Mouse (Mus musculus) regulatory T cell (primary cell): ENCODE data around the gene Lmtk3.

Experiments used
- in situ Hi-C: fragments of 300-600 bp; cut with MboI, MseI; formaldehyde crosslinking; loops from one replicate; pipeline ENCODE4 v1.15.1; 2025; ENCODE audit warnings: high pct_unique_total_duplicates

Gene Lmtk3

GRCm38 (mm10) chr7:45809276-45810075 is 25.9 kb downstream of the Lmtk3 start:
- in situ Hi-C loops, result loop anchor here (5.0 to 10.0 kb wide), 3 partner anchors 77 to 375 kb away; partner anchors contain the start of genes Gys1 and Ruvbl2

- in situ Hi-C loops, result loop anchor here (10.0 kb wide), 1 partner anchor 378 kb away; the partner anchor contains the start of genes Gys1 and Ruvbl2
These were observed 29.4 kb downstream of the Lmtk3 start for GRCm38 (mm10) chr7:45812921-45813320.

GRCm38 (mm10) chr7:45813787-45814779 is 30.5 kb downstream of the Lmtk3 start, which contains the start of gene Cyth2:
Cyth2 (minus strand) TSS chr7:45814581.
- in situ Hi-C loops, result loop anchor here (10.0 kb wide), 1 partner anchor 379 kb away; the partner anchor contains the start of genes Gys1 and Ruvbl2

- in situ Hi-C loops, result loop anchor here (10.0 kb wide), 1 partner anchor 380 kb away; the partner anchor contains the start of genes Gys1 and Ruvbl2
These were observed 31.3 kb downstream of the Lmtk3 start for GRCm38 (mm10) chr7:45814841-45815240.

- in situ Hi-C loops, result loop anchor here (10.0 kb wide), 1 partner anchor 381 kb away; the partner anchor contains the start of genes Gys1 and Ruvbl2
These were observed 31.9 kb downstream of the Lmtk3 start for GRCm38 (mm10) chr7:45815323-45815983.

GRCm38 (mm10) chr7:45815984-45816351 is 32.4 kb downstream of the Lmtk3 start:
- in situ Hi-C loops, result loop anchor here (10.0 kb wide), 1 partner anchor 381 kb away; the partner anchor contains the start of genes Gys1 and Ruvbl2

- in situ Hi-C loops, result loop anchor here (10.0 kb wide), 1 partner anchor 385 kb away; the partner anchor contains the start of genes Gys1 and Ruvbl2
These were observed 36.3 kb downstream of the Lmtk3 start for GRCm38 (mm10) chr7:45819843-45820242.

- in situ Hi-C loops, result no loop called here
These were observed 37.4 kb downstream of the Lmtk3 start for GRCm38 (mm10) chr7:45820913-45821312.

- in situ Hi-C loops, result no loop called here
These were observed 41.1 kb downstream of the Lmtk3 start, which contains the start of gene Kcnj14 for GRCm38 (mm10) chr7:45824598-45824997. Kcnj14 (minus strand) TSS chr7:45824782.

- in situ Hi-C loops, result no loop called here
These were observed 43.1 kb downstream of the Lmtk3 start for GRCm38 (mm10) chr7:45826631-45827030.

GRCm38 (mm10) chr7:45830427-45831127 is 47.0 kb downstream of the Lmtk3 start, which contains the start of gene Grwd1:
Grwd1 (minus strand) TSS chr7:45830944.
- in situ Hi-C loops, result no loop called here

- in situ Hi-C loops, result no loop called here
These were observed 47.6 kb downstream of the Lmtk3 start for GRCm38 (mm10) chr7:45831128-45831525.

- in situ Hi-C loops, result no loop called here
These were observed 48.9 kb downstream of the Lmtk3 start for GRCm38 (mm10) chr7:45832428-45832827.

GRCm38 (mm10) chr7:45833148-45833790 is 49.7 kb downstream of the Lmtk3 start:
- in situ Hi-C loops, result no loop called here

- in situ Hi-C loops, result no loop called here
These were observed 50.4 kb downstream of the Lmtk3 start for GRCm38 (mm10) chr7:45833924-45834323.

GRCm38 (mm10) chr7:45842950-45843744 is 59.6 kb downstream of the Lmtk3 start:
- in situ Hi-C loops, result no loop called here

GRCm38 (mm10) chr7:45848447-45849027 is 65.0 kb downstream of the Lmtk3 start:
- in situ Hi-C loops, result no loop called here

- in situ Hi-C loops, result no loop called here
These were observed 67.1 kb downstream of the Lmtk3 start for GRCm38 (mm10) chr7:45850661-45851060.
